Mouse (Mus musculus) forebrain, embryonic 11.5 days (tissue): ENCODE data around the gene Cd4. TPM values are rescaled to one million over a fixed set of nuclear protein-coding genes. Genes with fewer than 3 reads are reported as not detected.

Source experiments
- ATAC-seq: fragments of 200-750 bp; cut with Nextera tagmentation; replicated peaks from 2 replicates; pipeline ENCODE4 v1.8.0; 2017; ENCODE audit warnings: moderate TSS enrichment; ENCODE audit not compliant: low FRiP score
- DNase-seq: peaks from one replicate; pipeline ENCODE4 v3.0.0-alpha.2; 2017; ENCODE audit warnings: low spot score
- H3K27ac ChIP-seq: fragments of 300-500 bp; sonication (generic); 2 replicates; pipeline ENCODE4 v1.5.1; 2014; ENCODE audit warnings: low read depth, low read length
- H3K27me3 ChIP-seq: fragments of 300-500 bp; sonication (generic); 2 replicates; pipeline ENCODE4 v1.6.1; 2014; ENCODE audit warnings: mild to moderate bottlenecking, low read length, mixed read lengths; ENCODE audit not compliant: control insufficient read depth, insufficient read depth
- H3K36me3 ChIP-seq: fragments of 300-500 bp; sonication (generic); 2 replicates; pipeline ENCODE4 v1.6.1; 2014; ENCODE audit warnings: mild to moderate bottlenecking, low read length, moderate library complexity, mixed read lengths; ENCODE audit not compliant: control insufficient read depth, insufficient read depth
- H3K4me1 ChIP-seq: fragments of 300-500 bp; sonication (generic); replicated peaks from 2 replicates; pipeline ENCODE4 v1.6.1; 2014; ENCODE audit warnings: low read length, mixed read lengths; ENCODE audit not compliant: control insufficient read depth, insufficient read depth
- H3K4me2 ChIP-seq: fragments of 300-500 bp; sonication (generic); 2 replicates; pipeline ENCODE4 v1.6.1; 2014; ENCODE audit warnings: low read depth, mild to moderate bottlenecking, low read length, moderate library complexity, mixed read lengths; ENCODE audit not compliant: severe bottlenecking
- H3K4me3 ChIP-seq: fragments of 300-500 bp; sonication (generic); 2 replicates; pipeline ENCODE4 v1.5.1; 2014; ENCODE audit warnings: low read depth, low read length
- H3K9ac ChIP-seq: fragments of 300-500 bp; sonication (generic); 2 replicates; pipeline ENCODE4 v1.6.1; 2014; ENCODE audit warnings: low read length
- H3K9me3 ChIP-seq: fragments of 300-500 bp; sonication (generic); 2 replicates; pipeline ENCODE4 v1.6.1; 2016; ENCODE audit warnings: low read length, mixed read lengths; ENCODE audit not compliant: control insufficient read depth
- WGBS: fragments of 180-500 bp; shearing (Covaris S2); extraction: QIAGEN DNeasy Blood & Tissue Kit; methylation state at CpG from one replicate; pipeline ENCODE4 v1.1.7; 2014; 5-methylcytosine and 5-hydroxymethylcytosine counted together
- polyA plus RNA-seq: library from polyadenylated mRNA; unstranded; fragments of >200 nt; fragmentation: Nextera tagmentation; extraction: Ambion mirVana; gene quantifications from 2 replicates; pipeline ENCODE4 v1.2.1, GENCODE M21; 2014

The Cd4 gene
- polyA plus RNA-seq, 1 experiment from 2014 or later = not detected

- peaks cover 8% of the 10 kb centered on the region; the same call in 1 of the 2 replicates for H3K36me3 ChIP-seq
- ATAC-seq = no peak
- no peak within 1 kb of the TSS for H3K4me2 ChIP-seq
- H3K4me1 ChIP-seq = peaks cover 23% of the 10 kb centered on the region
- WGBS = 19% methylated on average over 13 of the region's 13 CpGs
- DNase-seq = no peak
- peaks cover 9% of the 10 kb centered on the region for H3K27me3 ChIP-seq
- no peak within 1 kb of the TSS for H3K4me3 ChIP-seq
- no peak within 1 kb of the TSS for H3K27ac ChIP-seq
- no peaks in the 10 kb centered on the region for H3K9me3 ChIP-seq
- H3K9ac ChIP-seq = no peak within 1 kb of the TSS
These were observed 23.7 kb upstream of the Cd4 start, which contains the start of gene Lag3 for GRCm38 (mm10) chr6:124911533-124912218. TSS of gene Lag3 (minus strand) at chr6:124911705.

- Histone ChIP-seq H3K9me3 (no peaks in the 10 kb centered on the region), H3K36me3 (peaks cover 8% of the 10 kb centered on the region; the same call in 1 of the 2 replicates), H3K9ac (peak overlapping the region; percentile 47), H3K4me1 (peaks cover 18% of the 10 kb centered on the region), H3K4me3 (peak overlapping the region; percentile 15), H3K27ac (no peak overlapping the region), H3K4me2 (peak overlapping the region; percentile 41), H3K27me3 (peaks cover 9% of the 10 kb centered on the region)
- under 1% methylated on average over 32 of the region's 32 CpGs for WGBS
- DNase-seq = no peak
- ATAC-seq = no peak; the same call in 1 of the 2 replicates
These were observed 22.0 kb upstream of the Cd4 start for GRCm38 (mm10) chr6:124910032-124910431.

- 83% methylated on average over 1 of the region's 1 CpGs for WGBS
- H3K4me2 ChIP-seq = no peak overlapping the region
- no peak overlapping the region for H3K4me3 ChIP-seq
- H3K9ac ChIP-seq = no peak overlapping the region
- H3K27me3 ChIP-seq = peaks cover 9% of the 10 kb centered on the region
- no peak for ATAC-seq
- no peak for DNase-seq
- peaks cover 16% of the 10 kb centered on the region for H3K4me1 ChIP-seq
- no peaks in the 10 kb centered on the region; the same call in 1 of the 2 replicates for H3K36me3 ChIP-seq
- no peak overlapping the region for H3K27ac ChIP-seq
- no peaks in the 10 kb centered on the region for H3K9me3 ChIP-seq
These were observed 19.7 kb upstream of the Cd4 start for GRCm38 (mm10) chr6:124907767-124908166.

GRCm38 (mm10) chr6:124904991-124905860 is 17.2 kb upstream of the Cd4 start:
- H3K36me3 ChIP-seq = no peaks in the 10 kb centered on the region
- peak overlapping the region; percentile 42; the same call in 1 of the 2 replicates for H3K4me3 ChIP-seq
- H3K27ac ChIP-seq = peak overlapping the region; percentile 94; the same call in 1 of the 2 replicates
- DNase-seq (no peak), ATAC-seq (no peak)
- peaks cover 11% of the 10 kb centered on the region for H3K4me1 ChIP-seq
- peak overlapping the region; percentile 68 for H3K9ac ChIP-seq
- peaks cover 4% of the 10 kb centered on the region for H3K27me3 ChIP-seq
- peak overlapping the region; percentile 73 for H3K4me2 ChIP-seq
- 27% methylated on average over 15 of the region's 16 CpGs for WGBS
- no peaks in the 10 kb centered on the region for H3K9me3 ChIP-seq

GRCm38 (mm10) chr6:124904161-124904981 is 16.4 kb upstream of the Cd4 start:
- Histone ChIP-seq H3K27me3 (no peaks in the 10 kb centered on the region), H3K4me1 (peaks cover 6% of the 10 kb centered on the region; the same call in 1 of the 2 replicates), H3K9me3 (no peaks in the 10 kb centered on the region), H3K27ac (peak overlapping the region; percentile 94), H3K4me2 (peak overlapping the region; percentile 73), H3K4me3 (peak overlapping the region; percentile 42), H3K36me3 (no peaks in the 10 kb centered on the region), H3K9ac (peak overlapping the region; percentile 68)
- peak; percentile 85 for DNase-seq
- ATAC-seq = peak; percentile 74
- WGBS = 8% methylated on average over 19 of the region's 24 CpGs

- ATAC-seq (peak; percentile 85), DNase-seq (peak; percentile 97)
- Histone ChIP-seq H3K9ac (peak overlapping the region; percentile 68), H3K27me3 (no peaks in the 10 kb centered on the region), H3K4me2 (peak overlapping the region; percentile 73), H3K36me3 (no peaks in the 10 kb centered on the region), H3K4me1 (peaks cover 6% of the 10 kb centered on the region; the same call in 1 of the 2 replicates), H3K9me3 (no peaks in the 10 kb centered on the region), H3K4me3 (peak overlapping the region; percentile 42), H3K27ac (peak overlapping the region; percentile 94)
- under 1% methylated on average over 23 of the region's 23 CpGs for WGBS
These were observed 15.6 kb upstream of the Cd4 start for GRCm38 (mm10) chr6:124903580-124904151.

GRCm38 (mm10) chr6:124901851-124902250 is 13.8 kb upstream of the Cd4 start:
- Histone ChIP-seq H3K27ac (no peak overlapping the region), H3K36me3 (no peaks in the 10 kb centered on the region), H3K4me3 (no peak overlapping the region), H3K4me2 (no peak overlapping the region), H3K27me3 (no peaks in the 10 kb centered on the region), H3K9me3 (no peaks in the 10 kb centered on the region), H3K9ac (no peak overlapping the region), H3K4me1 (peaks cover 6% of the 10 kb centered on the region; the same call in 1 of the 2 replicates)
- DNase-seq (no peak), ATAC-seq (no peak)
